Mouse (Mus musculus): ENCODE measurements around the gene Wdfy2. TPM values are rescaled to one million over a fixed set of nuclear protein-coding genes. Genes with fewer than 3 reads are reported as not detected.

The Wdfy2 gene
- 0.49 and 0.56 TPM in 2 replicates for polyA plus RNA-seq (2012; ENCODE audit: insufficient read depth, low replicate concordance)

DNA sequence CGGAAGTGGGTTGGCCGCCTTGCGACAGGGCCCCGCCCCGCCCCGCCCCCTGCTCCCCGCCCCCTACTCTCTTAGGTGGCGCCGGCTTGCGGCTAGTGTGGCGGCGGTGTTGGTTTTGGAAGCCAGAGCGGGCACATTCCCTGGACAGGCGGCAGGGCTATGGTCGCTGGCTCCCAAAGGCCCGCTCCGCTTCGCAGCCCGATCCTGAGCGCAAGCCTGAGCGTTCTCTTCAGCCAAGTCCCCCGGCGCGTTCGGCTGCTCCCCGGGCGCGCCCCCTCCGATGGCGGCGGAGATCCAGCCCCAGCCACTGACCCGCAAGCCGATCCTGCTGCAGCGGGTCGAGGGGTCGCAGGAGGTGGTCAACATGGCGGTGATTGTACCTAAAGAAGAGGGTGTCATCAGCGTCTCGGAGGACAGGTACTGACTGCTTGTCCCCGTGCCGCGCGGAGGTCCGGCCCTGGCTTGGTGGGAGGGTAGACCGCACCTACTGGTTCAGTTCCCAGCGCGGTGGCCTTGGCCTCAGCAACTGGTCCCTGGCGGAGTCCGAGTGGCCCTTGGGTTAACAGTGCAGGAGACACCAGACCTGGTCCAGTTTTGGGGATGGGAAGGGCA lies at the start of gene Wdfy2:
TSS of gene Wdfy2 (plus strand) at position 38 of the 612 bp plus-strand sequence.
- no peak for TF ChIP-seq GATA1 (IDR thresholded peaks at IDR 0.05; ENCODE audit: borderline replicate concordance, low read length)
- TF ChIP-seq FLI1 (IDR thresholded peaks at IDR 0.05; ENCODE audit: low read length) = no peak
- Histone ChIP-seq H3K9me3 (peaks cover 8% of the 10 kb centered on the region), H3K4me1 (peaks cover 13% of the 10 kb centered on the region)

DNA sequence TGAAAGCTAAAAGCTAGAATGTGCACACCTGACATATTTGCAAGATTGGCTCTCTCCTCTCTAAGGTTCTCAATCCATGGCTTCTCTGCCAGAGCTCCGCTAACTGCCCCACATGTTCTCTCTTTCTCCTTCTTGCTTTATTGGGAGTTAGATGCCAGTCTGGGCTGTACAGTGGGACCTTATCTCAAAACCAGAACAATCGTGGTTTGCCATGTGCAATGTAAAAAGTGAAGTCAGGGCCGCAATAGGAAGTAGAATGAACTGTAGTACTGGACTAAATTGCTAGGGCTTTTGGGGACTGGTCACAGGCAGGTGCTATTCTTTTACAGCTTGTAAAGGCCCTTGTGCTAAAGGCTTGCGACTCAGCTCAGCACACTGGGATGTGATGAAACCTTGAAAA lies 48.2 kb upstream of the Wdfy2 start:
- H3K9me3 ChIP-seq = peaks cover 12% of the 10 kb centered on the region; the same call in 1 of the 2 replicates
- H3K4me1 ChIP-seq = peaks cover 6% of the 10 kb centered on the region
- no peak overlapping the region for H3K4me3 ChIP-seq (replicated peaks)
- no peak for TF ChIP-seq FLI1 (IDR thresholded peaks at IDR 0.05; ENCODE audit: low read length)
- no peak for TF ChIP-seq GATA1 (IDR thresholded peaks at IDR 0.05; ENCODE audit: borderline replicate concordance, low read length)
- H3K27me3 ChIP-seq (replicated peaks) = peaks cover 19% of the 10 kb centered on the region
- H3K36me3 ChIP-seq (replicated peaks; ENCODE audit: low read length) = no peaks in the 10 kb centered on the region

More for the DNA sequence above, at the start of gene Wdfy2:
- Histone ChIP-seq H3K36me3 (replicated peaks; ENCODE audit: low read length) (peaks cover 8% of the 10 kb centered on the region), H3K27me3 (replicated peaks) (peaks cover 6% of the 10 kb centered on the region), H3K4me3 (replicated peaks) (peak within 1 kb of the TSS; percentile 92)

DNA sequence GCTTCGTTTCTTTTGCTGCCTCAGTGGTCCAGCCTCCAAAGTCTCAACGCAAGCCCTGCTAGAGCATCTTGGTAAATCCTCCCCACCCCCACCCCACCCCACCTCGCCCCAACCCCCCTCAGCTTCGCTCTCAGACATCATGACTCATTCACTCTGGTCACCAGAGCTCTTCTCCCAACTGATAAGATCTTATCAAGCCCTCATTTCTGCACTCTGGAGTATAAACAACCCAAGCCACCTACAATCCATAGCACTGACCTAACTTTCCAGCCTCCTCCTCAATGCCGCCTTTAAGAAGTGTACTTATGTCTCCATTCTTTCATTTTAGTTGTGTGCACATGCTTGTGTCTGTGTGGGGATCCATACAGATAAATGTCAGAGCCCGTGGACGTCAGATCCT lies 41.8 kb upstream of the Wdfy2 start:
- H3K4me3 ChIP-seq (replicated peaks) = no peak overlapping the region
- H3K27me3 ChIP-seq (replicated peaks) = peaks cover 22% of the 10 kb centered on the region
- H3K9me3 ChIP-seq = no peaks in the 10 kb centered on the region
- no peak for TF ChIP-seq GATA1 (IDR thresholded peaks at IDR 0.05; ENCODE audit: borderline replicate concordance, low read length)
- H3K4me1 ChIP-seq = peaks cover 4% of the 10 kb centered on the region; the same call in 1 of the 2 replicates
- no peaks in the 10 kb centered on the region for H3K36me3 ChIP-seq (replicated peaks; ENCODE audit: low read length)

DNA sequence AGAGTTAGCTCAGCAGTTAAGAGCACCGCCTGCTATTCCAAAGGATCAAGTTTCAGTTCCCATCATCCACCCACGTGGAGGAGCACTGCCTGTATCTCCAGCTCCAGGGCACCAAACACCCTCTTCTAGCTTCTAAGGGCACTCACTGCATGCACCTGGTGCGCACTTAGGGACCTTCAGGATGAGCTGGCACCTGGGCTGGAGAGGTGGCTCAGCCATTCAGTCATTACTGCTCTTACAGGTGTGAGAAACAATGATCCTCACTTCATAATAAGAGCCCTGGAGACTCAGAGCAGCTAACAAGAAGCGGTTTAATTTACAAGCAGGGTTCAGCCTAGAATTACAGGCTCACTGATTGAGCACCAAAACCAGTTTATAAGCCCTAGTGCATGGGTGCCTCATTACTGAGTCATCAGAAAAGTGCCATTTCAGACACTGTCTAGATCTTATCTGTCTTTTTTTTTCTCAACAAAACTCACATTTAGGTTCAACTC lies 38.8 kb upstream of the Wdfy2 start:
- Histone ChIP-seq H3K4me3 (replicated peaks) (no peak overlapping the region), H3K27me3 (replicated peaks) (peaks cover 17% of the 10 kb centered on the region), H3K9me3 (no peaks in the 10 kb centered on the region), H3K36me3 (replicated peaks; ENCODE audit: low read length) (no peaks in the 10 kb centered on the region), H3K4me1 (0 out of 2 replicates have a peak, but pooled peaks cover 4% of the 10 kb centered on the region)
- TF ChIP-seq FLI1 (IDR thresholded peaks at IDR 0.05; ENCODE audit: low read length) (no peak), GATA1 (IDR thresholded peaks at IDR 0.05; ENCODE audit: borderline replicate concordance, low read length) (no peak)

DNA sequence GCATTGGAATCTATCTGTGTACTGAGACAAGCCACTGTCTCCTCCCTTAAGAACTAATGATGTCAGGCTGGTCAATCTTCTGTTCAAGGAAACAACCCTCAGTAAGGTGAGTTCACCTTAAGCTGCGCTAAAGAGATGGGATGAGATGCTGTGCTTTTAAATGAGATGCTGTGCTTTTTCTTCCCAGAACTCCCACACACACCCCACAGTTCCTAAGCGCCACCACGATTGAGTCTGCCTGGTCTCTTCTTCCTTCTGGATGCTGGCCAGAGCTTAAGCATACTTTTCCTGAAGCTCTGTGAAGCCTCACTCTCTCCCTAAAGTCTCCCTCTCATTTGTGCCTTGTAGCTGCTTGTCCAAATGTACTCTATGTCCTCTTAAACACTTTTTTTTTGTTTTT lies 36.7 kb upstream of the Wdfy2 start:
- TF ChIP-seq FLI1 (IDR thresholded peaks at IDR 0.05; ENCODE audit: low read length) (no peak), GATA1 (IDR thresholded peaks at IDR 0.05; ENCODE audit: borderline replicate concordance, low read length) (no peak)
- Histone ChIP-seq H3K4me3 (replicated peaks) (no peak overlapping the region), H3K4me1 (0 out of 2 replicates have a peak, but pooled peaks cover 4% of the 10 kb centered on the region), H3K27me3 (replicated peaks) (peaks cover 9% of the 10 kb centered on the region), H3K9me3 (no peaks in the 10 kb centered on the region), H3K36me3 (replicated peaks; ENCODE audit: low read length) (no peaks in the 10 kb centered on the region)

DNA sequence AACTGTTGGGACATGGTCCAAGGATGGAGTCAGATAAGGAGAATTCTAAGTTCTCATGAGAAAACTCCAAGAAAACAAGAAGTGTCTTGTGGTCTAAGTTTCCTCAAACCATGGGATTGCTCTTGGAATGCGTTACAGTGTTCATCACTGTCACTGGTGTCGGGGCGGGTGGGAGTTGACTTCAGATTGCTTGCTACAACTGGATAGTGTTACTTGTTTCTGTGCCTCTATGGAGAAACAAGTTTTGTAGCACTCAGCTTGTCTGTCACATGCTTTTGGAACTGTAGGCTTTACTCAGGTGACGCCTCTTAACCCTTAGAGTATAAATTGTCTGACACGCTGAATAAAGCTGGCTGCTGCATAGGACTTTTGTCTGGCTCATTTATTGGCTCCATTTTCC lies 34.3 kb upstream of the Wdfy2 start:
- H3K4me3 ChIP-seq (replicated peaks) = no peak overlapping the region
- peaks cover 11% of the 10 kb centered on the region for H3K27me3 ChIP-seq (replicated peaks)
- H3K4me1 ChIP-seq = peaks cover 8% of the 10 kb centered on the region; the same call in 1 of the 2 replicates
- TF ChIP-seq FLI1 (IDR thresholded peaks at IDR 0.05; ENCODE audit: low read length) = no peak
- TF ChIP-seq GATA1 (IDR thresholded peaks at IDR 0.05; ENCODE audit: borderline replicate concordance, low read length) = no peak
- no peaks in the 10 kb centered on the region for H3K9me3 ChIP-seq
- H3K36me3 ChIP-seq (replicated peaks; ENCODE audit: low read length) = no peaks in the 10 kb centered on the region

DNA sequence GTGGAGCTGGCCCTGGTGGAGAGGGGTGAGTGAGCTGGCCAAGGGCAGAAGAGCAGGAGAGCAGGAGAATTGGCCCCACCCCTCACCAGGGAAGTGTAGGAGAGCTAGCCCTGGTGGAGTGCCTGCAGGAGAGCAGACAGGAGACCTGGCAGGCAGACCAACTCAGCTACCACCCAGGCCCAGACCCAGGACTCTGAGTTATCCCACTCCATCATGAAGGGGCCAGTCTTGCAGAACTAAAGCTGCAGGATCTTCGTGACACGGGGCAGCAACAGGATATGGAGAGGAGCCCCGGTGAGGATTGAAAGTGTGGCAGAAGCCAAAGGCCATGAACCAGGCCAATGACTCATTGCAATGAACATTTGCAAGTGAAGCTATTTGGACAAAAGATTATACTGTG lies 30.6 kb upstream of the Wdfy2 start:
- H3K4me3 ChIP-seq (replicated peaks) = no peak overlapping the region
- no peaks in the 10 kb centered on the region for H3K9me3 ChIP-seq
- H3K27me3 ChIP-seq (replicated peaks) = peaks cover 9% of the 10 kb centered on the region
- no peak for TF ChIP-seq GATA1 (IDR thresholded peaks at IDR 0.05; ENCODE audit: borderline replicate concordance, low read length)
- no peak for TF ChIP-seq FLI1 (IDR thresholded peaks at IDR 0.05; ENCODE audit: low read length)
- H3K36me3 ChIP-seq (replicated peaks; ENCODE audit: low read length) = no peaks in the 10 kb centered on the region
- peaks cover 10% of the 10 kb centered on the region for H3K4me1 ChIP-seq

DNA sequence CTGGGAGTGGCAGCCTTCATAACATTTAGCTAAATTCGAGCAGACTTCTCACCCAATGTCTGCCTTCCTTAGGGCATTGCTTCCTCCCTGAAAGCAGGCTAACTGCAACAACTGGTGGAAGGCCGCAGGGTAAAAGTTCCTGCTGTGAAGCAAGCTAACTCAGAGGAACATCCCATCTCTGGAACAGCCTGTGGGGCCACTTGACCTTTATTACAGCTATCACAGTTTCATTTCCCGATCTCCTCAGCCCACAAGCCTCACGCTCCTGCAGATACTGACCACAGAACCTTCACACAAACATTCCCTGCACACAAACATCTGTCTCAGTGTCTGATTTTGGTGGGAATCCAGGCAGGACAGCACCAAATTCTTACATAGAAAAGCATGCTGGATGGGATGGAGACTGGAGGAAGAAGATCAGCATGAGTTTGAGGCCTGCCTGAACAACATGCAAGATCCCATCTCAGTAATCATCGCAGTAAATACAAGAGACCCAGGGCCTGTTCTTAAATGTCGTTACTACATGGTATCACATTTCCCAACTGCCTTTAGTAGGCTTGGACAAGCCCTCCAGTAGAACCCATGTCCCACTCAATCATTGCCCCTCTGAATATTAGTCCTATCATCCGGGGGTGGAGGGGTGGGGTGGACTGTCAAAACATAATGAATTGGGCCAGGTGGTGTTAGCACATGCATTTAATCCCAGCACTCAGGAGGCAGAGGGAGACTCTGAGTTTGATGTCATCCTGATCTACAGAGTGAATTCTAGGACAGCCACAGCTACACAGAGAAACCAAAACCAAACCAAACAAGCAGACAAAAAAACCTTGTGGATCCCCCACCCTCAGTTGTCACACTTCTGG lies 28.6 kb upstream of the Wdfy2 start:
- H3K4me1 ChIP-seq = peaks cover 14% of the 10 kb centered on the region
- peaks cover 9% of the 10 kb centered on the region for H3K27me3 ChIP-seq (replicated peaks)
- no peaks in the 10 kb centered on the region for H3K36me3 ChIP-seq (replicated peaks; ENCODE audit: low read length)
- TF ChIP-seq GATA1 (IDR thresholded peaks at IDR 0.05; ENCODE audit: borderline replicate concordance, low read length) = no peak
- TF ChIP-seq FLI1 (IDR thresholded peaks at IDR 0.05; ENCODE audit: low read length) = no peak
- no peaks in the 10 kb centered on the region for H3K9me3 ChIP-seq
- no peak overlapping the region for H3K4me3 ChIP-seq (replicated peaks)

DNA sequence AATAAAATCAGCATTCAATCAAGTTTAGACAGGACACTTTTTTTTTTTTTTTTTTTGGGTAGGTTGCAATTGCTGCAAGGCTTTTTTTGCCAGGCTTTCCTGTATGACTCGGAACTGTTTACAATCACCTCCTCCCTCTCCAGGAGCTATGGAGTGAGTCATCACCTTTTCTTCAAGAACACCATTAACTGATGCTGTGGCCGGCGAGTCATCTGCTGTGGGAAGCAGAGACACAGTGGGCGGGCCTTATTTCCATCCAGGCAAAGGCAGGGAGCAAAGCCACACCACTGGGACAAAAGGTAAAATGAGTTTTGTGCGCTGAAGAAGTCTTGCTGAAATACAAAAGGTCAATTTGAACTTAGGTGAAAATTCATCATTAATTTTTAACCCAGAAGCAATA lies 24.7 kb upstream of the Wdfy2 start:
- TF ChIP-seq FLI1 (IDR thresholded peaks at IDR 0.05; ENCODE audit: low read length) = no peak
- no peak for TF ChIP-seq GATA1 (IDR thresholded peaks at IDR 0.05; ENCODE audit: borderline replicate concordance, low read length)
- no peaks in the 10 kb centered on the region for H3K36me3 ChIP-seq (replicated peaks; ENCODE audit: low read length)
- H3K27me3 ChIP-seq (replicated peaks) = peaks cover 2% of the 10 kb centered on the region
- H3K4me1 ChIP-seq = peaks cover 10% of the 10 kb centered on the region
- H3K4me3 ChIP-seq (replicated peaks) = no peak overlapping the region
- H3K9me3 ChIP-seq = no peaks in the 10 kb centered on the region

DNA sequence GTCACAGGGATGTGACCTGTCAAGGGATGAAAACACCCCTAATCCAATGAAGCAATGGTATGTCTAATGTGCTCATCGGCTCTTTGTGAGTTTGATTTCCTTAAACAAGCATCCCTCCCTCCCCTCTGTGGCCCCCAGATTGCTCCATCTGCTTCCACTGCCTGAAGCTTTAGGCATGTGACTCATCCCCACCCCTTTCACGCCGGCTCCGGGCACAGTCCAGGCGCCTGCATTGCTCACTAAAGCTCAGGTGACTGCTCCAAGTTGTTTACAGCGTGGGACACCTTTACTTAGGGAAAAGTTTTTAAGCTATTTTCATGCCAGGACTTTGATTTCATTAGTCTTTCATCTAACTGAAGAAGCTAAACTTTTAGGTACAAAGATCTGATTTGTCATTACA lies 22.9 kb upstream of the Wdfy2 start:
- H3K4me3 ChIP-seq (replicated peaks) = no peak overlapping the region
- no peaks in the 10 kb centered on the region for H3K36me3 ChIP-seq (replicated peaks; ENCODE audit: low read length)
- H3K9me3 ChIP-seq = no peaks in the 10 kb centered on the region
- peaks cover 2% of the 10 kb centered on the region for H3K27me3 ChIP-seq (replicated peaks)
- TF ChIP-seq FLI1 (IDR thresholded peaks at IDR 0.05; ENCODE audit: low read length) (no peak), GATA1 (IDR thresholded peaks at IDR 0.05; ENCODE audit: borderline replicate concordance, low read length) (no peak)
- H3K4me1 ChIP-seq = peaks cover 4% of the 10 kb centered on the region; the same call in 1 of the 2 replicates
